Mouse (Mus musculus) hindbrain, embryonic 11.5 days (tissue): Measurements from ENCODE around the gene Atn1. TPM values are rescaled to one million over a fixed set of nuclear protein-coding genes. Genes with fewer than 3 reads are reported as not detected.
A peak's percentile ranks its signal among the peaks of the same experiment; 100 is the strongest.

Experiments used
- ATAC-seq: fragments of 200-750 bp; cut with Nextera tagmentation; 2 replicates; pipeline ENCODE4 v1.8.0; 2017; ENCODE audit warnings: mild to moderate bottlenecking, moderate TSS enrichment, moderate library complexity; ENCODE audit not compliant: low FRiP score
- DNase-seq: peaks from one replicate; pipeline ENCODE4 v3.0.0-alpha.2; 2015; ENCODE audit warnings: low spot score
- H3K27ac ChIP-seq: fragments of 300-500 bp; sonication (generic); 2 replicates; pipeline ENCODE4 v1.5.1; 2014; ENCODE audit warnings: mild to moderate bottlenecking, low read depth, low read length
- H3K27me3 ChIP-seq: fragments of 300-500 bp; sonication (generic); 2 replicates; pipeline ENCODE4 v1.6.1; 2014; ENCODE audit warnings: mild to moderate bottlenecking, low read length, moderate library complexity, mixed read lengths; ENCODE audit not compliant: control insufficient read depth, insufficient read depth
- H3K36me3 ChIP-seq: fragments of 300-500 bp; sonication (generic); 2 replicates; pipeline ENCODE4 v1.6.1; 2014; ENCODE audit warnings: mild to moderate bottlenecking, low read length, moderate library complexity, mixed read lengths; ENCODE audit not compliant: control insufficient read depth, insufficient read depth
- H3K4me1 ChIP-seq: fragments of 300-500 bp; sonication (generic); replicated peaks from 2 replicates; pipeline ENCODE4 v1.6.1; 2014; ENCODE audit warnings: low read length, mixed read lengths; ENCODE audit not compliant: control insufficient read depth, insufficient read depth
- H3K4me2 ChIP-seq: fragments of 300-500 bp; sonication (generic); replicated peaks from 2 replicates; pipeline ENCODE4 v1.6.1; 2014; ENCODE audit warnings: mild to moderate bottlenecking, low read depth, low read length
- H3K4me3 ChIP-seq: fragments of 300-500 bp; sonication (generic); 2 replicates; pipeline ENCODE4 v1.5.1; 2014; ENCODE audit warnings: low read depth, low read length
- H3K9ac ChIP-seq: fragments of 300-500 bp; sonication (generic); 2 replicates; pipeline ENCODE4 v1.6.1; 2014; ENCODE audit warnings: low read depth, low read length
- H3K9me3 ChIP-seq: fragments of 300-500 bp; sonication (generic); 2 replicates; pipeline ENCODE4 v1.6.1; 2016; ENCODE audit warnings: low read length; ENCODE audit not compliant: control insufficient read depth
- WGBS: fragments of 180-500 bp; shearing (Covaris S2); extraction: QIAGEN DNeasy Blood & Tissue Kit; methylation state at CpG from one replicate; pipeline ENCODE4 v1.1.7; 2014; 5-methylcytosine and 5-hydroxymethylcytosine counted together
- polyA plus RNA-seq: library from polyadenylated mRNA; unstranded; fragments of >200 nt; fragmentation: Nextera tagmentation; extraction: Ambion mirVana; gene quantifications from 2 replicates; pipeline ENCODE4 v1.2.1, GENCODE M21; 2014

Gene Atn1
- polyA plus RNA-seq, 1 experiment from 2014 or later, result 12.7 TPM

- peak; percentile 91 for DNase-seq
- ATAC-seq, result peak; percentile 84
- Histone ChIP-seq H3K4me1 (peaks cover 8% of the 10 kb centered on the region), H3K9me3 (no peaks in the 10 kb centered on the region), H3K9ac (peak within 1 kb of the TSS; percentile 83), H3K27ac (peak within 1 kb of the TSS; percentile 99), H3K27me3 (no peaks in the 10 kb centered on the region), H3K36me3 (no peaks in the 10 kb centered on the region), H3K4me2 (peak within 1 kb of the TSS; percentile 51), H3K4me3 (peak within 1 kb of the TSS; percentile 63)
- WGBS, result under 1% methylated on average over 41 of the region's 41 CpGs
Measured at GRCm38 (mm10) chr6:124740888-124741761, 15.2 kb downstream of the Atn1 start, which contains the start of gene Grcc10. Grcc10 (minus strand) TSS chr6:124741374.

- DNase-seq (peak; percentile 74), ATAC-seq (peak; percentile 33)
- H3K4me3 ChIP-seq, result peak overlapping the region; percentile 63
- H3K27me3 ChIP-seq, result no peaks in the 10 kb centered on the region
- peak overlapping the region; percentile 83 for H3K9ac ChIP-seq
- peak overlapping the region; percentile 99 for H3K27ac ChIP-seq
- H3K4me1 ChIP-seq, result peaks cover 4% of the 10 kb centered on the region
- peak overlapping the region; percentile 51 for H3K4me2 ChIP-seq
- no peaks in the 10 kb centered on the region for H3K36me3 ChIP-seq
- WGBS, result under 1% methylated on average over 29 of the region's 29 CpGs
- H3K9me3 ChIP-seq, result no peaks in the 10 kb centered on the region
Measured at GRCm38 (mm10) chr6:124740211-124740887, 16.0 kb downstream of the Atn1 start.

GRCm38 (mm10) chr6:124739231-124739796 lies 17.0 kb downstream of the Atn1 start:
- DNase-seq (no peak), ATAC-seq (no peak)
- Histone ChIP-seq H3K4me1 (peaks cover 4% of the 10 kb centered on the region), H3K27me3 (no peaks in the 10 kb centered on the region), H3K4me3 (no peak overlapping the region), H3K9ac (no peak overlapping the region), H3K4me2 (no peak overlapping the region), H3K27ac (no peak overlapping the region), H3K9me3 (no peaks in the 10 kb centered on the region), H3K36me3 (no peaks in the 10 kb centered on the region)
- WGBS, result 85% methylated on average over 10 of the region's 10 CpGs

GRCm38 (mm10) chr6:124738511-124739023 lies 17.8 kb downstream of the Atn1 start, which contains the start of gene Ptpn6:
Ptpn6 (minus strand) TSS chr6:124738714.
- 32% methylated on average over 15 of the region's 15 CpGs for whole genome bisulfite sequencing
- Histone ChIP-seq H3K4me1 (peaks cover 4% of the 10 kb centered on the region), H3K4me2 (0 out of 2 replicates have a peak within 1 kb of the TSS, but pooled peaks have one; percentile 7), H3K9me3 (no peaks in the 10 kb centered on the region), H3K27ac (no peak within 1 kb of the TSS), H3K36me3 (no peaks in the 10 kb centered on the region), H3K9ac (no peak within 1 kb of the TSS), H3K27me3 (no peaks in the 10 kb centered on the region), H3K4me3 (no peak within 1 kb of the TSS)
- DNase-seq, result peak; percentile 37
- no peak for ATAC-seq

GRCm38 (mm10) chr6:124737040-124737439 lies 19.3 kb downstream of the Atn1 start:
- H3K27ac ChIP-seq, result no peak overlapping the region
- H3K4me2 ChIP-seq, result no peak overlapping the region
- no peaks in the 10 kb centered on the region for H3K9me3 ChIP-seq
- no peaks in the 10 kb centered on the region for H3K36me3 ChIP-seq
- no peak overlapping the region for H3K4me3 ChIP-seq
- no peak for ATAC-seq
- H3K27me3 ChIP-seq, result no peaks in the 10 kb centered on the region
- 93% methylated on average over 11 of the region's 11 CpGs for WGBS
- no peak overlapping the region for H3K9ac ChIP-seq
- peaks cover 4% of the 10 kb centered on the region for H3K4me1 ChIP-seq
- no peak for DNase-seq

GRCm38 (mm10) chr6:124734417-124734816 lies 21.9 kb downstream of the Atn1 start:
- Histone ChIP-seq H3K9me3 (no peaks in the 10 kb centered on the region), H3K36me3 (no peaks in the 10 kb centered on the region), H3K4me2 (no peak overlapping the region), H3K4me1 (no peaks in the 10 kb centered on the region), H3K4me3 (no peak overlapping the region), H3K27me3 (no peaks in the 10 kb centered on the region), H3K27ac (no peak overlapping the region), H3K9ac (no peak overlapping the region)
- ATAC-seq (no peak), DNase-seq (no peak)
- 93% methylated on average over 3 of the region's 3 CpGs for WGBS

- H3K9ac ChIP-seq, result no peak overlapping the region
- WGBS, result 50% methylated on average over 19 of the region's 19 CpGs
- DNase-seq, result no peak
Measured at GRCm38 (mm10) chr6:124732476-124733370, 23.6 kb downstream of the Atn1 start.

GRCm38 (mm10) chr6:124731038-124731437 lies 25.3 kb downstream of the Atn1 start:
- no peak overlapping the region for H3K4me2 ChIP-seq
- H3K27me3 ChIP-seq, result no peaks in the 10 kb centered on the region
- H3K27ac ChIP-seq, result no peak overlapping the region
- no peak overlapping the region for H3K4me3 ChIP-seq
- H3K9ac ChIP-seq, result no peak overlapping the region
- DNase-seq (no peak), ATAC-seq (no peak)
- H3K9me3 ChIP-seq, result no peaks in the 10 kb centered on the region
- WGBS, result 88% methylated on average over 7 of the region's 7 CpGs
- no peaks in the 10 kb centered on the region for H3K36me3 ChIP-seq
- H3K4me1 ChIP-seq, result no peaks in the 10 kb centered on the region

More at GRCm38 (mm10) chr6:124732476-124733370, 23.6 kb downstream of the Atn1 start:
- no peaks in the 10 kb centered on the region for H3K27me3 ChIP-seq
- H3K9me3 ChIP-seq, result no peaks in the 10 kb centered on the region
- no peaks in the 10 kb centered on the region for H3K4me1 ChIP-seq
- H3K4me2 ChIP-seq, result no peak overlapping the region
- H3K27ac ChIP-seq, result no peak overlapping the region
- H3K4me3 ChIP-seq, result no peak overlapping the region
- 0 out of 2 replicates have a peak, but pooled peaks have one; percentile 33 for ATAC-seq
- H3K36me3 ChIP-seq, result no peaks in the 10 kb centered on the region
